Mouse (Mus musculus) heart, embryonic 13.5 days (tissue): ENCODE measurements around the gene Il6ra. TPM values are rescaled to one million over a fixed set of nuclear protein-coding genes. Genes with fewer than 3 reads are reported as not detected.

ENCODE experiments used
- ATAC-seq: fragments of 200-750 bp; cut with Nextera tagmentation; 2 replicates; pipeline ENCODE4 v1.8.0; 2017; ENCODE audit warnings: moderate TSS enrichment; ENCODE audit not compliant: insufficient number of reproducible peaks, low FRiP score, low TSS enrichment; ENCODE audit errors: extremely low read depth
- H3K27ac ChIP-seq: fragments of 300-500 bp; sonication (generic); replicated peaks from 2 replicates; pipeline ENCODE4 v1.5.1; 2015; ENCODE audit warnings: moderate library complexity, mild to moderate bottlenecking, inconsistent platforms
- H3K27me3 ChIP-seq: fragments of 300-500 bp; sonication (generic); replicated peaks from 2 replicates; pipeline ENCODE4 v1.6.1; 2015; ENCODE audit warnings: mild to moderate bottlenecking, inconsistent platforms
- H3K36me3 ChIP-seq: fragments of 300-500 bp; sonication (generic); 2 replicates; pipeline ENCODE4 v1.6.1; 2015; ENCODE audit warnings: mild to moderate bottlenecking, inconsistent platforms
- H3K4me1 ChIP-seq: fragments of 300-500 bp; sonication (generic); 2 replicates; pipeline ENCODE4 v1.6.1; 2015; ENCODE audit warnings: inconsistent platforms
- H3K4me2 ChIP-seq: fragments of 300-500 bp; sonication (generic); 2 replicates; pipeline ENCODE4 v1.6.1; 2015; ENCODE audit warnings: inconsistent platforms, mild to moderate bottlenecking, moderate library complexity
- H3K4me3 ChIP-seq: fragments of 300-500 bp; sonication (generic); 2 replicates; pipeline ENCODE4 v1.5.1; 2015; ENCODE audit warnings: moderate library complexity, mild to moderate bottlenecking, inconsistent platforms
- H3K9ac ChIP-seq: fragments of 300-500 bp; sonication (generic); 2 replicates; pipeline ENCODE4 v1.6.1; 2015; ENCODE audit warnings: inconsistent platforms, mild to moderate bottlenecking, moderate library complexity
- H3K9me3 ChIP-seq: fragments of 300-500 bp; sonication (generic); 2 replicates; pipeline ENCODE4 v1.6.1; 2016; ENCODE audit warnings: inconsistent platforms
- WGBS: fragments of 180-500 bp; shearing (Covaris S2); methylation state at CpG from one replicate; pipeline ENCODE4 v1.1.7; 2015; ENCODE audit warnings: mixed read lengths; 5-methylcytosine and 5-hydroxymethylcytosine counted together
- polyA plus RNA-seq: library from polyadenylated mRNA; unstranded; fragments of >200 nt; fragmentation: Nextera tagmentation; extraction: Ambion mirVana; gene quantifications from 2 replicates; pipeline ENCODE4 v1.2.1, GENCODE M21; 2015

Il6ra gene
- polyA plus RNA-seq, 1 experiment from 2014 or later, result 0.75 TPM

DNA sequence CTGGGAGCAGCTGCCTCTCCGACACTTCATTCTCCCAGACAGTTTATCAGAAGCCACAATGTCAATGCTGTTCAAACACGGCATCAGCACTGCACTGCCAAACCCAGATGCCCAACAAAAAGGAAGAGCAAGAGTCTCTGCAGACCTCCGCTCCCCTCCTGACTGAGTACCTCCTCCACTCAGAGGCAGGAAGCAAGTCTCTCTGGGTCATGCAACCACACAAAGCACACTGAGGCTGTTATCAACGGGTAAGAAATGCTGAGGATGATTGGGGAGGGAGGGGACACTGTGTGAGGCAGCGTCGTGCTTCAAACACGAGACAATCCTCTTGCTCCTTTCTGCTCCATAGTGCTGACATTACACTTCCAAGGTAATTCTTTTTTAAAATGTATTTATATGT is 93.1 kb downstream of the Il6ra start:
- H3K27ac ChIP-seq, result no peak overlapping the region
- WGBS, result 31% methylated on average over 7 of the region's 7 CpGs
- ATAC-seq, result no peak
- peaks cover 5% of the 10 kb centered on the region; the same call in 1 of the 2 replicates for H3K27me3 ChIP-seq
- H3K4me1 ChIP-seq, result peaks cover 13% of the 10 kb centered on the region
- no peak overlapping the region for H3K4me2 ChIP-seq
- no peak overlapping the region for H3K4me3 ChIP-seq
- H3K9ac ChIP-seq, result no peak overlapping the region
- H3K36me3 ChIP-seq, result no peaks in the 10 kb centered on the region
- no peaks in the 10 kb centered on the region for H3K9me3 ChIP-seq

DNA sequence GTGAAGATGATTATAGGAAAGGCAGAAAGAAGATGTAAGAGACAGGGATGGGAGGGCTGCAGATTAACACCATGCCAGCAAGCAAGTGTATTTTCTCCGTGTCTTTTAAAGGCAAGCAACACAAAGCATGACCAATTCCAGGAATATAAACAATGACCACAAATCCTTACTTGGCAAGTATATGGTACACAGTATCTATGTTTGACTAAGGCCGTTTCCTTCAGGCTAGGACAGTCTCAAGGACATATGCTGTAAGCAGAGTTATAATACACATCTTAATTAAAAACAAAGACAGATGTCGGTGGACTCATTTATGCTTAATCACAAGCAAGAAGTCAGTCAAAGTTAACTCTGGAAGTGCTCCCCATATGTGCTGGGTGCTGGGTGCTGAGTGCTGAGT is 94.4 kb downstream of the Il6ra start:
- Histone ChIP-seq H3K9me3 (no peaks in the 10 kb centered on the region), H3K4me1 (peaks cover 13% of the 10 kb centered on the region), H3K27me3 (peaks cover 4% of the 10 kb centered on the region; the same call in 1 of the 2 replicates), H3K27ac (no peak overlapping the region), H3K4me3 (no peak overlapping the region), H3K36me3 (no peaks in the 10 kb centered on the region), H3K4me2 (no peak overlapping the region), H3K9ac (no peak overlapping the region)
- 64% methylated on average over 3 of the region's 3 CpGs for WGBS
- ATAC-seq, result no peak

- Histone ChIP-seq H3K9me3 (no peaks in the 10 kb centered on the region), H3K9ac (no peak overlapping the region), H3K4me1 (peaks cover 13% of the 10 kb centered on the region), H3K4me3 (no peak overlapping the region), H3K4me2 (no peak overlapping the region), H3K36me3 (no peaks in the 10 kb centered on the region), H3K27ac (no peak overlapping the region), H3K27me3 (peaks cover 8% of the 10 kb centered on the region; the same call in 1 of the 2 replicates)
- 61% methylated on average over 4 of the region's 4 CpGs for WGBS
- no peak for ATAC-seq
Observed at GRCm38 (mm10) chr3:89817056-89817455, 95.9 kb downstream of the Il6ra start.

Other genes starting within 250 kb of the Il6ra start
- gene Adar, start 198.2 kb downstream of the Il6ra start, polyA plus RNA-seq, result 7.5 and 7.8 TPM in 2 replicates
- 0.18 and 0.44 TPM in 2 replicates for gene Chrnb2, start 148.6 kb downstream of the Il6ra start, polyA plus RNA-seq
- gene Ube2q1, start 139.6 kb downstream of the Il6ra start, polyA plus RNA-seq, result 8.2 and 8.4 TPM in 2 replicates
- gene She, start 81.8 kb downstream of the Il6ra start, polyA plus RNA-seq, result 6.2 and 6.8 TPM in 2 replicates
- 9.9 and 10.3 TPM in 2 replicates for gene Atp8b2, start 50.3 kb upstream of the Il6ra start, polyA plus RNA-seq
- 79.3 and 97.1 TPM in 2 replicates for gene Hax1, start 85.6 kb upstream of the Il6ra start, polyA plus RNA-seq
- 129 and 148 TPM in 2 replicates for gene 4933434E20Rik, start 138.4 kb upstream of the Il6ra start, polyA plus RNA-seq
- 121 and 129 TPM in 2 replicates for gene Ubap2l, start 139.4 kb upstream of the Il6ra start, polyA plus RNA-seq
- gene Tpm3, start 159.5 kb upstream of the Il6ra start, polyA plus RNA-seq, result 290 and 300 TPM in 2 replicates
- 0.28 and 0.31 TPM in 2 replicates for gene Nup210l, start 190.9 kb upstream of the Il6ra start, polyA plus RNA-seq